Mouse (Mus musculus) myocyte (in vitro differentiated cells): ENCODE measurements around the gene Klhdc4. TPM values are rescaled to one million over a fixed set of nuclear protein-coding genes. Genes with fewer than 3 reads are reported as not detected.

Source experiments
- H3K27me3 ChIP-seq: one replicate; pipeline ENCODE4 v1.6.1; 2011; ENCODE audit not compliant: control insufficient read depth, insufficient read depth, insufficient read length
- H3K36me3 ChIP-seq: one replicate; pipeline ENCODE4 v1.6.1; 2011; ENCODE audit not compliant: control insufficient read depth, insufficient read depth
- H3K4me2 ChIP-seq: one replicate; pipeline ENCODE4 v1.6.1; 2011; ENCODE audit warnings: low read depth, control low read depth
- H3K4me3 ChIP-seq: one replicate; pipeline ENCODE4 v1.5.1; 2011; ENCODE audit warnings: mild to moderate bottlenecking, control low read depth, moderate library complexity
- H3K79me2 ChIP-seq: one replicate; pipeline ENCODE4 v1.6.1; 2011; ENCODE audit not compliant: control insufficient read depth, insufficient read depth
- H3ac ChIP-seq: one replicate; pipeline ENCODE4 v1.6.1; 2011; ENCODE audit not compliant: control insufficient read depth, insufficient read length
- CEBPB ChIP-seq: IDR thresholded peaks from 2 replicates; pipeline ENCODE4 v1.6.1; 2011; ENCODE audit warnings: mild to moderate bottlenecking, moderate library complexity; ENCODE audit not compliant: poor library complexity, insufficient read depth, severe bottlenecking
- E2F4 ChIP-seq: IDR thresholded peaks from one replicate; pipeline ENCODE4 v1.6.1; 2011; ENCODE audit warnings: mild to moderate bottlenecking, control low read depth, moderate library complexity; ENCODE audit not compliant: insufficient read depth
- MAX ChIP-seq: IDR thresholded peaks from one replicate; pipeline ENCODE4 v1.6.1; 2011; ENCODE audit warnings: low read depth, mild to moderate bottlenecking, control low read depth
- MYOD1 ChIP-seq, 3 experiments: IDR thresholded peaks; one replicate each; pipeline ENCODE4 v1.6.1; 2011; ENCODE audit warnings: control low read depth in 2 of 3, low read depth in 2 of 3, mild to moderate bottlenecking in 2 of 3, moderate library complexity in 1 of 3; ENCODE audit not compliant: insufficient read length in 2 of 3, control insufficient read depth in 1 of 3
- MYOG ChIP-seq, 3 experiments: IDR thresholded peaks; one replicate each; pipeline ENCODE4 v1.6.1; 2011; ENCODE audit warnings: control low read depth in 2 of 3, low read depth in 2 of 3, mild to moderate bottlenecking in 2 of 3; ENCODE audit not compliant: insufficient read length in 2 of 3, control insufficient read depth in 1 of 3, insufficient read depth in 1 of 3
- POLR2A ChIP-seq: IDR thresholded peaks from one replicate; pipeline ENCODE4 v1.6.1; 2011; ENCODE audit warnings: low read depth, mild to moderate bottlenecking, control low read depth, moderate library complexity; ENCODE audit not compliant: insufficient read length
- POLR2AphosphoS2 ChIP-seq: IDR thresholded peaks from one replicate; pipeline ENCODE4 v1.6.1; 2011; ENCODE audit warnings: low read depth, control low read depth; ENCODE audit not compliant: insufficient read length
- REST ChIP-seq: IDR thresholded peaks from one replicate; pipeline ENCODE4 v1.6.1; 2011; ENCODE audit warnings: mild to moderate bottlenecking, control low read depth, moderate library complexity; ENCODE audit not compliant: insufficient read depth, insufficient read length
- SRF ChIP-seq: IDR thresholded peaks from one replicate; pipeline ENCODE4 v1.6.1; 2011; ENCODE audit warnings: low read depth; ENCODE audit not compliant: control insufficient read depth, insufficient read length
- TCF12 ChIP-seq: IDR thresholded peaks from one replicate; pipeline ENCODE4 v1.6.1; 2011; ENCODE audit warnings: mild to moderate bottlenecking, control low read depth; ENCODE audit not compliant: poor library complexity, insufficient read depth, severe bottlenecking
- TCF3 ChIP-seq: IDR thresholded peaks from one replicate; pipeline ENCODE4 v1.6.1; 2011; ENCODE audit warnings: low read depth, control low read depth; ENCODE audit not compliant: insufficient read length
- USF1 ChIP-seq: IDR thresholded peaks from one replicate; pipeline ENCODE4 v1.6.1; 2011; ENCODE audit warnings: low read depth, mild to moderate bottlenecking, control low read depth, moderate library complexity
- polyA plus RNA-seq: library from polyadenylated mRNA; unstranded; fragments of >200 nt; fragmentation: generic; extraction: Trizol; gene quantifications from one replicate; pipeline ENCODE4 v1.2.1, GENCODE M21; 2012; ENCODE audit warnings: missing spikeins

The Klhdc4 gene
- polyA plus RNA-seq, 1 experiment: 31.4 TPM

GRCm38 (mm10) chr8:121769095-121769494 is 60.3 kb downstream of the Klhdc4 start:
- no peak for TF ChIP-seq REST
- no peak for TF ChIP-seq POLR2A
- no peak for TF ChIP-seq E2F4
- TF ChIP-seq TCF12: no peak
- TF ChIP-seq TCF3: no peak
- TF ChIP-seq POLR2AphosphoS2: no peak
- no peak for TF ChIP-seq MAX
- TF ChIP-seq USF1: no peak
- TF ChIP-seq MYOG (IDR thresholded peaks at IDR 0.05; ENCODE audit: control insufficient read depth in 1 of 3, insufficient read depth in 1 of 3, insufficient read length in 2 of 3, low read depth in 2 of 3): no peak
- TF ChIP-seq MYOD1 (IDR thresholded peaks at IDR 0.05; ENCODE audit: control insufficient read depth in 1 of 3, insufficient read length in 2 of 3, low read depth in 2 of 3): no peak
- TF ChIP-seq CEBPB: no peak
- no peak for TF ChIP-seq SRF
- Histone ChIP-seq H3K27me3 (peaks cover 80% of the 10 kb centered on the region), H3K36me3 (no peaks in the 10 kb centered on the region), H3K79me2 (no peaks in the 10 kb centered on the region), H3K4me2 (no peak overlapping the region), H3K4me3 (no peak overlapping the region), H3ac (no peak overlapping the region)

GRCm38 (mm10) chr8:121765594-121766138 is 63.7 kb downstream of the Klhdc4 start:
- no peaks in the 10 kb centered on the region for H3K79me2 ChIP-seq
- H3K4me3 ChIP-seq: no peak overlapping the region
- H3K4me2 ChIP-seq: no peak overlapping the region
- TF ChIP-seq REST (no peak), POLR2A (no peak), MYOD1 (IDR thresholded peaks at IDR 0.05; ENCODE audit: control insufficient read depth in 1 of 3, insufficient read length in 2 of 3, low read depth in 2 of 3) (no peak), MAX (no peak), E2F4 (no peak), CEBPB (no peak), USF1 (no peak), TCF3 (no peak)
- H3K36me3 ChIP-seq: no peaks in the 10 kb centered on the region
- peaks cover 71% of the 10 kb centered on the region for H3K27me3 ChIP-seq
- H3ac ChIP-seq: no peak overlapping the region

GRCm38 (mm10) chr8:121763700-121764013 is 65.7 kb downstream of the Klhdc4 start:
- no peaks in the 10 kb centered on the region for H3K36me3 ChIP-seq
- no peaks in the 10 kb centered on the region for H3K79me2 ChIP-seq
- H3ac ChIP-seq: no peak overlapping the region
- H3K27me3 ChIP-seq: peaks cover 55% of the 10 kb centered on the region
- TF ChIP-seq TCF12: no peak
- no peak for TF ChIP-seq CEBPB
- peak in 2 of 3 experiments; percentile 10 to 45 for TF ChIP-seq MYOG (IDR thresholded peaks at IDR 0.05; ENCODE audit: control insufficient read depth in 1 of 3, insufficient read depth in 1 of 3, insufficient read length in 2 of 3, low read depth in 2 of 3)
- TF ChIP-seq MAX: no peak
- TF ChIP-seq MYOD1 (IDR thresholded peaks at IDR 0.05; ENCODE audit: control insufficient read depth in 1 of 3, insufficient read length in 2 of 3, low read depth in 2 of 3): peak in 1 of 3 experiments; percentile 68
- no peak overlapping the region for H3K4me2 ChIP-seq
- H3K4me3 ChIP-seq: no peak overlapping the region

- no peak overlapping the region for H3ac ChIP-seq
- no peak for TF ChIP-seq TCF12
- no peak overlapping the region for H3K4me3 ChIP-seq
- no peaks in the 10 kb centered on the region for H3K79me2 ChIP-seq
- H3K27me3 ChIP-seq: peaks cover 57% of the 10 kb centered on the region
- H3K4me2 ChIP-seq: no peak overlapping the region
- no peaks in the 10 kb centered on the region for H3K36me3 ChIP-seq
These were observed 66.2 kb downstream of the Klhdc4 start for GRCm38 (mm10) chr8:121762999-121763699.

- Histone ChIP-seq H3K27me3 (peaks cover 48% of the 10 kb centered on the region), H3K79me2 (no peaks in the 10 kb centered on the region), H3K4me3 (no peak overlapping the region), H3K4me2 (no peak overlapping the region), H3K36me3 (no peaks in the 10 kb centered on the region), H3ac (no peak overlapping the region)
- TF ChIP-seq POLR2A (no peak), REST (peak; percentile 81)
These were observed 67.9 kb downstream of the Klhdc4 start for GRCm38 (mm10) chr8:121761480-121761879.

- H3K4me3 ChIP-seq: no peak overlapping the region
- H3K79me2 ChIP-seq: no peaks in the 10 kb centered on the region
- TF ChIP-seq SRF (no peak), POLR2A (no peak), USF1 (no peak), MYOD1 (IDR thresholded peaks at IDR 0.05; ENCODE audit: control insufficient read depth in 1 of 3, insufficient read length in 2 of 3, low read depth in 2 of 3) (no peak), POLR2AphosphoS2 (no peak), REST (no peak), E2F4 (no peak), TCF3 (no peak), MAX (no peak), TCF12 (no peak), CEBPB (no peak), MYOG (IDR thresholded peaks at IDR 0.05; ENCODE audit: control insufficient read depth in 1 of 3, insufficient read depth in 1 of 3, insufficient read length in 2 of 3, low read depth in 2 of 3) (no peak)
- no peaks in the 10 kb centered on the region for H3K36me3 ChIP-seq
- peaks cover 54% of the 10 kb centered on the region for H3K27me3 ChIP-seq
- no peak overlapping the region for H3ac ChIP-seq
- H3K4me2 ChIP-seq: no peak overlapping the region
These were observed 68.9 kb downstream of the Klhdc4 start for GRCm38 (mm10) chr8:121760484-121760883.
